Mouse (Mus musculus): ENCODE results near the gene Sult1a1. TPM values are rescaled to one million over a fixed set of nuclear protein-coding genes. Genes with fewer than 3 reads are reported as not detected.

Gene Sult1a1
- total RNA-seq, 4 experiments from 2014 or later, result 5.9 to 17.4 (median 10.6) TPM

- no peak for DNase-seq (ENCODE audit: low spot score in 2 of 2)
These were observed 50.2 kb downstream of the Sult1a1 start for GRCm38 (mm10) chr7:126625807-126626600.

GRCm38 (mm10) chr7:126625369-126625768 is 50.9 kb downstream of the Sult1a1 start:
- DNase-seq (ENCODE audit: low spot score in 2 of 2), result peak; percentile 76 to 85

- DNase-seq (ENCODE audit: low spot score in 2 of 2), result peak in 1 of 2 experiments; percentile 18
These were observed 51.5 kb downstream of the Sult1a1 start for GRCm38 (mm10) chr7:126624774-126625173.

GRCm38 (mm10) chr7:126623381-126623780 is 52.9 kb downstream of the Sult1a1 start:
- DNase-seq (ENCODE audit: low spot score in 2 of 2), result no peak

Other genes starting within 250 kb of the Sult1a1 start
- 10 to 100 TPM; 10.5 to 19.2 (median 15.1) TPM for gene Rabep2, start 247.7 kb downstream of the Sult1a1 start, total RNA-seq (2022)
- over 10,000 TPM; 27,209 to 31,432 (median 30,252) TPM for gene Atp2a1, start 213.3 kb downstream of the Sult1a1 start, total RNA-seq (2022)
- 10 to 100 TPM; 45.9 to 57.4 (median 49.0) TPM for gene Sh2b1, start 201.0 kb downstream of the Sult1a1 start, total RNA-seq (2022)
- 100 to 1,000 TPM; 116 to 151 (median 137) TPM for gene Tufm, start 189.1 kb downstream of the Sult1a1 start, total RNA-seq (2022)
- 10 to 100 TPM; 25.4 to 32.4 (median 29.9) TPM for gene Atxn2l, start 173.0 kb downstream of the Sult1a1 start, total RNA-seq (2022)
- gene Eif3c, start 110.0 kb downstream of the Sult1a1 start, total RNA-seq (2022), result 100 to 1,000 TPM; 151 to 172 (median 160) TPM
- under 1 TPM; 0.15 to 0.94 (median 0.29) TPM for gene Apobr, start 91.5 kb downstream of the Sult1a1 start, total RNA-seq (2022)
- 10 to 100 TPM in 3 of 4 experiments, 1 to 10 TPM in 1; 9.0 to 14.7 (median 12.6) TPM for gene Cln3, start 90.6 kb downstream of the Sult1a1 start, total RNA-seq (2022)
- not detected for gene Il27, start 81.5 kb downstream of the Sult1a1 start, total RNA-seq (2022)
- 1 to 10 TPM; 3.5 to 6.7 (median 4.7) TPM for gene Nupr1, start 45.6 kb downstream of the Sult1a1 start, total RNA-seq (2022)
- 10 to 100 TPM; 26.7 to 43.5 (median 34.7) TPM for gene Sgf29, start 27.1 kb downstream of the Sult1a1 start, total RNA-seq (2022)
- 10 to 100 TPM; 31.9 to 44.1 (median 39.4) TPM for gene Bola2, start 19.0 kb upstream of the Sult1a1 start, total RNA-seq (2022)
- gene Slx1b, start 19.4 kb upstream of the Sult1a1 start, total RNA-seq (2022), result 1 to 10 TPM; 2.3 to 2.8 (median 2.6) TPM
- 1 to 10 TPM; 1.3 to 5.9 (median 3.1) TPM for gene Coro1a, start 31.4 kb upstream of the Sult1a1 start, total RNA-seq (2022)
- gene Mapk3, start 83.2 kb upstream of the Sult1a1 start, total RNA-seq (2022), result 10 to 100 TPM; 16.2 to 20.6 (median 18.6) TPM
- gene Gdpd3, start 89.9 kb upstream of the Sult1a1 start, total RNA-seq (2022), result under 1 TPM in 1 of 4 experiments, not detected in 3; 0.88 TPM
- gene Ypel3, start 100.5 kb upstream of the Sult1a1 start, total RNA-seq (2022), result 100 to 1,000 TPM in 1 of 4 experiments, 10 to 100 TPM in 3; 91.2 to 105 (median 95.6) TPM
- gene Tbx6, start 105.1 kb upstream of the Sult1a1 start, total RNA-seq (2022), result under 1 TPM; 0.17 to 0.48 (median 0.40) TPM
- 10 to 100 TPM; 23.1 to 26.0 (median 24.8) TPM for gene Ppp4c, start 116.1 kb upstream of the Sult1a1 start, total RNA-seq (2022)
- gene Fam57b, start 121.2 kb upstream of the Sult1a1 start, total RNA-seq (2022), result 10 to 100 TPM; 49.5 to 78.2 (median 66.4) TPM
- not detected for gene 4930451I11Rik, start 155.2 kb upstream of the Sult1a1 start, total RNA-seq (2022)
- gene Doc2a, start 171.0 kb upstream of the Sult1a1 start, total RNA-seq (2022), result not detected
- 1 to 10 TPM; 4.1 to 9.6 (median 5.1) TPM for gene Hirip3, start 185.5 kb upstream of the Sult1a1 start, total RNA-seq (2022)
- gene Ino80e, start 185.9 kb upstream of the Sult1a1 start, total RNA-seq (2022), result 10 to 100 TPM in 3 of 4 experiments, 1 to 10 TPM in 1; 10.0 to 11.1 (median 10.5) TPM
- gene Taok2, start 208.3 kb upstream of the Sult1a1 start, total RNA-seq (2022), result 10 to 100 TPM; 18.6 to 20.9 (median 20.0) TPM
- 10 to 100 TPM in 3 of 4 experiments, 1 to 10 TPM in 1; 9.3 to 13.4 (median 12.0) TPM for gene Tmem219, start 246.5 kb upstream of the Sult1a1 start, total RNA-seq (2022)